Mouse (Mus musculus) forelimb bud, embryonic 11.5 days (tissue): ENCODE data around the gene Irf5.

Experiments
- DNase-seq: peaks from one replicate; pipeline ENCODE4 v3.0.0-alpha.2; 2012; ENCODE audit warnings: low read depth, low spot score

The Irf5 gene

DNA sequence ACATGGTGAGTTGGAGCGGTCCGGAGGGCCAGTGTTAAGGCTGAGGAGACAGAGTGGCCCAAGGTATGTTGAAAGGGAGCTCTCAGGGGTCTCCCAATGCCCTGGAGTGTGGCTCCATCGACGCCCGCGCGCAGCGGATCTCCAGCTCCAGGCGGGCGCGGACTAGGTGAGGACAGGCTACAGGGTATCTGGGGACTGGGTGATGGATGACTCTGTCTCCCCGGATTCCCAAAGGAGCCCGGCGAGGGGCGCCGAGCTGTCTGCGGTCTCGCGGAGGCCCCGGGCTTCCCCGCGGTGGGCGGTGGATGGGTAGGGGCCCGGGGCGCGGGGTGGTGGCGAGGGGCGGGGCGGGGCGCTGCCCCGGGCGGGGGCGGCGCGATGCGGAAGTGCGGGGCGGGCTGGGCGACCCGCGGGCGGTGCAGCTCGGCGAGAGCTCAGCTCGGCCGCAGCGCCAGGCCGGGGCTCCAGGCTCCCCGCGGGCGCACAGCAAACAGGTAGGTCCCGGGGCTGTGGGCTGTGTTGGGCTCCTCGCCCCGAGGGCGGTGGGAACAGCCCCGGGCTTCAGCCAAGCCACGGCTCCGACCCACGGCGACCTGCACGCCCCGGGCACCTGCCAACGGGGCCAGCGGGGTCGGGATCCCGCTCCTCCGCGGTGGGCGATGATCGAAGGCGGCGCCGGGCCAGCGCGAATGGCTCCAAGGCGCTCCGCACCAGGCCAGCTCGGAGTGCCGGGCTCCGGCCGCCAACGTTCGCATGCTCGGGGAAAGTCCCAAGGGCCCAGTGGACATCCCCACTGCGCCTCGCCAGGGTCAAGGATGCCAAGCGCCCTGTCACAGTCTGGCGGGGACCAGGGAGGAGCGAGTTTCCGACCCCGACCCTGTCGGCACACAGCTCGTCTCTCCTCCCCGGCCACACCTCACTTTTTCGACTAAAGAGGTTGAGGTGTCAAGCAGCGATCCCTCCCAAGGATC lies at the start of gene Irf5:
TSS of gene Irf5 (plus strand) at position 345 of the 971 bp plus-strand sequence.
- no peak for DNase-seq

- no peak for DNase-seq
Observed at GRCm38 (mm10) chr6:29482691-29483090, 43.7 kb upstream of the Irf5 start.

DNA sequence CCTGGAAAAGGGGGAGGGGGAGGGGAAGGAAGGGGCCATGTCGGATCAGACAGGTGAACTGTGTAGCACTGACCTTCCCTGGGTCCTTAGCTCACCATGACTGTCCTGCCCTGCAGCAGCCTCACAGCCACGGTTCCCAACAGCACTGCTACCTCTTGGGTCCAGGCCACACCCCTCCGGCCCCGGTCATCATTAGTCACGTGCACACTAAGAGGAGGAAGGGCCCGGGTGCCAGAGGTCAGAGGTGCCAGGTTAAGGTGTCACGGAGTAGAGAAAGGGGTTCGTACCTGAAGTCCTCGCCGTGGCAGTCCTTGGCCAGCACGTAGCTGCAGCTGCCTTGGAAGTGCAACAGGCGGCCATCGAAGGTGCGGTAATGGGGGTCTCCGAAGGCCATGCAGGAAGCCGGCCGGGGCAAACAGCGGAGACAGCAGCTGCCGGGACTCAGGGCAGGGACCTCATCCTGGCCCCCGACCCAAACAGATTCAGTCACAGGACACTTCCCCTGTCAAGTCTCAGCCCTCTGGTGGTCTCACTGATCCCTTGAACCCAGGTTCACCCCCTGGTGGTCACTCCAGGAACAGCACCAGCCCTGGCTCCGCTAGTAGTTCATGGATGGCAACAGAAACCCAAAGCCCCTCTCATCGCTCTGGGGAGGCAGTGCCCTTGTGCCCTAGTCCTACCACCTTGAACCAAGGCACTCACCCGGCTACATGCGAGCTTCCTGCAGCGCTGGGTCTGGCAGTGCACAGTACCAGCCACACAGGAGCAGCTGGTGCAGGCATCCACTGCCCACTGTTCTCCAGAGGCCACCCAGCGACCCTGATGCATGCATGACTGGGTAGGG lies 41.5 kb upstream of the Irf5 start:
- peak; percentile 81 for DNase-seq

GRCm38 (mm10) chr6:29485951-29486350 lies 40.5 kb upstream of the Irf5 start:
- no peak for DNase-seq

GRCm38 (mm10) chr6:29494101-29494500 lies 32.3 kb upstream of the Irf5 start:
- DNase-seq, result no peak

DNA sequence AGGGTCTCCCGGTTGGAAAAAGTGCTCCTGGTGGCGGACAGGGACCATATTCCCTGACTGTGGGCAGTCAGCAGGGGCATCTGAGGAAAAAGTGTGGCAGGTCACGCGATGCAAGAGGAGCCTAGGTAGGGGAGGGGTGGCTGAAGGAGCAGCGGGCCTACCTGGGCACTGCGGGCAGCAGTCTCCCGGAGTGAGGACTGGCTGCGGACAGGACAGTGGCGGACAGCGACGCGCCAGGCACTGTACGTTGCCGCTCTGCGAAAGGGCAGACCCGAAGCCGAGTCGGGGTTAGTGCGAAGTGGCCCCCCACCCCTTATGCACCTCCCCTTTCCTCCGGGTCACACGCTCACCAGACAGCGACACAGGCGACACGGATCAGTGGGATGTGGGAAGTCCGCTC lies 30.2 kb upstream of the Irf5 start:
- no peak for DNase-seq

DNA sequence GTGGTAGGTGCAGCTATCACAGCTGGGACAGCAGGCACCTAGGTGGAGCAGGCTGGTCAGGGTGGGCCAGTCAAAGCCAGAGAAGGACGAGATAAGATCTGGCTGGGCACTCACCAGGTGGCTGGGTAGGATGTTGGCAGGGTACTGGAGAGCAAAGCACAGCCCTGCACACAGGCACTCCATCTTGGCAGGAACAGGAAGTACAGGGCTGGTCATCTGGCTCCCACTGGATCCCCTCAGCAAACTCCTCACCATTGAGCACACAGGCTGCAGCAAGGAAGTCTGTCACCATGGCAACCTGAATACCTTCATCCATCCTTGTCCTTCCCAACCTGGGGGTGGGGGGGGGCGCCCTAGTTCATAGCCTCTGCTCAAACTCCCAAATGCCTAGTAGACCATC lies 28.6 kb upstream of the Irf5 start:
- no peak for DNase-seq

- no peak for DNase-seq
Observed at GRCm38 (mm10) chr6:29500177-29500576, 26.2 kb upstream of the Irf5 start.

DNA sequence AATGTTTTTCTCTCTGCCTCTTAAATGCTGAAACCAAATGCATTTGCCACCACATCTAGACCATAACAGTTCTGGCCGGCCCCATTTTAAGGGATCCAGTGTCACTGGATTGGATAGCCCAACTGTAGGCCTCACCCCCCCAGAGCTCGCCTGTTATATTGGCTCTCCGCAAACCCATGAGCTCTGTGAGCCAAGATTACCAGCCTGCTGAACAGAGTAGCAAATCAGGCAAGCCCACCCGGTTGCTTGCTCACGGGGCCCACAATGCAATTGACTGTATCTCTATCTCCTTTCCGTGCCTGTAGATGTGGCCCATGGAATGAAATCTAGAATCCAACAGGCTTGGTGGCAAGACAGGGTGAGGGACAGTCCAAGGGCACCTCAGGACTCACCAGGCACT lies 25.6 kb upstream of the Irf5 start:
- no peak for DNase-seq

- DNase-seq, result no peak
Observed at GRCm38 (mm10) chr6:29501599-29501998, 24.8 kb upstream of the Irf5 start.

DNA sequence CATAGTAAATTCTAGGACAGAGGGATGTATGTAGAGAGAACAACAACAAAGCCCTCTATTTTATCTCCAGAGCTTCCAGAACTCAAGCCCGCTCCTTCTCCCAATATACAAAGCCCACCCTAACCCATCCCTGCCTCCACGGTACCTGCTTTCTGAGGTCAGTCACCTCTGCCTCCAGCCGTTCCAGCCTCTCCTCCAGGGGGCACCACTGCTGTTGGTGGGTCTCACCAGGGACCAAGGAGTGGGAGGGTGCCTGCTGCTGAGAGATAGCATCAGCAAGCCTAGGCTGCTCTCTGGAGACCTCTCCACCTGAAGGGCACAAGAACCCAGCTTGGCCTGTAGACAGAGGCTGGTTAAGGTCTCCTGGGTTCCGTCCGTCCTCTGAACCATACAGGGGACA lies 20.9 kb upstream of the Irf5 start:
- DNase-seq, result no peak

DNA sequence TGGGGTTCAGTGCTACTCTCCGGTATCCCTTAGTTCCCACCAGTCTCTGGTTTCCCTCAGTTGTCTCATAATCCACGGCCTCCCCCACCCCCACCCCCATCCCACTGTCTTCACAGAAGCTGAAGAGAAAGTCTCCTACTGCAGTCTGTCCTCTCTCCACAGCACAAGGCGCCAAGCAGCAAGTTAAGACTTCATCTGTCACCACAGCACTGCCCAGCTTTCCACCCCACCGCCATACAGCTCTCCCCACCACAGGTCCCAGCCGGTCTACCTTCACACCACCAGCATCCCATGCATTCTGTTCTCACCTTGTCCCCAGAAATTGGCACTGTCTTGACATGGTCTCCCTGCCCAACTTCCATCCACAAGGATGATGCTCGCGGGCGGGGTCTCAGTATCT lies 19.6 kb upstream of the Irf5 start:
- no peak for DNase-seq

DNA sequence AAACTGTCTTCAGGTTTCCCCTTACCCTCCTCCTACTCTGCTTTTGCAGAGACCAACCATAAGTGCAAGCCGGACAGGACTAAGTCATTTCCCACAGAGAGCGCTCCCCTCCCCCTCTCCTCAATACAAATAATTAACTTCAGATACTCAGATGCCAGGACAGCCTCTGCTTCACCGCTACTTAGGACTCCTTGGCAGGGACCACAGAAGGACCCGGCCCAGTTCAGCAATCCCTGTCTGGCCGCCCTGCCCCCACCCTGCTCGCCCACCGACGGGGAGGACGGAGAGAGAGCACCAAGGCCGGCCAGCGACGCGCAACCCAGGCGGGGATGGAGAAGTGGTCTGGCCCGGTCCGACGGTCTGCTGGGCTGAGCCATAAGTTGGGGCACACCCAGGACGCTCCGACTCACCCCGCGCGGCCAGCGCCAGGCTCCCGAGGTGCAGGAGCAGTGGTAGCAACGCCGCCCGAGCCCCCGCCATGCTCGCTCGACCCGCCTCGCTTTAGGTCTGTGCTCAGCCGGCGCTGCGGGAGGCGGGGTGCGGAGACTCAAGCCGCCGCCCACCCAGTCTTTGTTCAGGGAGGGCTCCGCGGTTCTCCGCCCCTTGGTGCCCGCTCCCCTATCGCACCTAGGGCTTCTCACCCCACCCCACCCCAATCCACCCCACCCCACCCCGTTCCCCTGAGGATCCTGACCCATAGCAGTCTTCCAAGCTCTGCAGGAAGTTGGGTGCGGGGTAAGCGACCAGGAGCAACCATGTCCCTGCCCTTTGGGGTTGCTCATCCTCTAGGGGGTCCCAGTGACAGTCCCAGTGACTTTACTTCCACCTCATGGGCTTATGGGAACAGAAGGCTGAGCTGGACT lies 18.7 kb upstream of the Irf5 start, which contains the start of gene Kcp:
TSS of gene Kcp (minus strand) at position 506 of the 863 bp plus-strand sequence.
- peak; percentile 56 for DNase-seq

DNA sequence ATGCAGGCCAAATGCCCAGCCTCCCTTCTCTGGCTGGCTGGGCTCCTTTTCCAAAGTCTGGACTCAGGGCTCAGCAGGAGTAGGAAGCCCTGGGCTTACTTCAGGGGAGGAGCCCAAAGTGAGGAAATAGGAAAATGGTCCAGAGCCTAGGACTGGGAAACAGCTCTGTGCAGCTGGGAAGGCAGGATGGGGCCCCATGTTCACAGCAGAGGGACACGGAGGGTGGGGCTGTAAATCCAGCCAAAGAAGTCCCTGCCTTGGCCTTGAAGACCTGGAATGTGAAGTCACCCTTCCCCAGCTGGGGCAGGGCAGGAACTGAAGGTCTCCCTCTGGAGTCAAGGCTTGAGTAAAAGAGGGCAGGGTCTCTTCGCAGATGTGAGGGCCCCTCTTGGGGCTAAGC lies 17.3 kb upstream of the Irf5 start:
- DNase-seq, result no peak

DNA sequence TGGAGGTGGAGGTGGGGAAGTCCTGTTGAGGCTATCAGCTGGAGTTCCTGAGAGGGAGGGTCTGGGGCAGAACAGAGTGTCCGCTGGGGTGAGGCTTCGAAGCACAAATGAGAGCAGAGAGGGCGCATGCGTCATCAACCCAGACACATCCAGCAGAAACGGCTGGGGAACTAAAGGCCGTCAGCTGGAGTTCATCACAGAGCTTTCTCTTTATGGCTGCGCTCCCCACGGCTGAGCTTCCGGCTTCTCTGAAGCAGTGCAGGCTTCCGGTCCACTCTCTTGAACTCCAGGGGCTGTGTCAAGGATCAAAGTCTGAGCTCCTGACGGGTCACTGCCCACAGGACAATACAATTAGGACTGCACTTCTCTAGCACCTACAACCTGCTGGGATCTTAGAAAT lies 13.1 kb upstream of the Irf5 start:
- peak; percentile 87 for DNase-seq

DNA sequence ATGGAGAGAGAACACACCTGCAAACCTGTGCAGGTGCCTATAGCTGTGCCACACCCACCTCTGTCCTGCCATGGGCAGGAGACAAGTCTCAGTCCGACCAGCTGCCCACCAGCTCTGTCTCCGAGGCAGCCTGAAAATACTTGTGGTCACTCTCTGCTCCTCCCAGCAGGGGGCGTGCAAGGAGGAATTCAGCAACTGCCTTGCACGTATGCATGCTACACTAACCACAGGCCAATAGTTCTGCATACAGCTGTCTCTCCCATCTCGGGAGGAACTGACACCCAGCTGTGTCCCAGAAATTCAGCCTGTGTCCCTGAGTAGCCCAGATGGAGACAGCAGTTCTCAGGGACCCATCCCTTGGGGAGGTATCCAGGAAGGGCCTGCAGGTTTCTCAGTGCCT lies 9.3 kb upstream of the Irf5 start:
- DNase-seq, result peak; percentile 73

GRCm38 (mm10) chr6:29522626-29523300 lies 3.7 kb upstream of the Irf5 start:
- DNase-seq, result no peak

GRCm38 (mm10) chr6:29523301-29524033 lies 3.0 kb upstream of the Irf5 start:
- no peak for DNase-seq

DNA sequence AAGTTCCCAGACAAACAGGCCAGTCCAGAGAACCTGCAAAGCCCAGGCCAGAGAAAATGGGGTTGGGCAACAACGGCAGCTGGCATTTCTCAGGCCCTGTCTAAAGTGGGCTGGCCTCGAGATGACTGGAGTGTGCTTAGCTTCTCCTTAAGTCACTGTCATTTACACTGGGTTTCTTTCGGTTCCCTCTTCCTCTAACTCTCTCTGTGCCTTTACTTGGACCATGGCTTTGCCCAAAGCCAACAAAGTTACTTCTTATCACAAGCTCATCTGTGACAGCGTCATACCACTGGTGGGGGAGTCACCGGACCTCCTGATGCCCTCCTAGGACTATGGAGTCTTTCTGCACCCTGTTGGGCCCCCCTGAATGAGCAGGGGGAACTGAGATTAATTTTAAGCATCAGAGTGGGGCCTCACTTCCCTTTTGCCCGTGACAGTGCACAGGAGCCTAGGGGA lies 2.4 kb upstream of the Irf5 start:
- no peak for DNase-seq

- DNase-seq, result no peak
Observed at GRCm38 (mm10) chr6:29525256-29525655, 1.2 kb upstream of the Irf5 start.
